Mouse (Mus musculus) spleen, adult 12 weeks (tissue): Measurements from ENCODE around the gene Dgkz.

Experiments used
- DNase-seq: peaks from one replicate; pipeline ENCODE4 v3.0.0; 2022; ENCODE audit warnings: low spot score

The Dgkz gene

GRCm38 (mm10) chr2:91996006-91996405 lies 20.3 kb upstream of the Dgkz start:
- no peak for DNase-seq

GRCm38 (mm10) chr2:91993409-91993808 lies 17.7 kb upstream of the Dgkz start:
- DNase-seq, result no peak

DNA sequence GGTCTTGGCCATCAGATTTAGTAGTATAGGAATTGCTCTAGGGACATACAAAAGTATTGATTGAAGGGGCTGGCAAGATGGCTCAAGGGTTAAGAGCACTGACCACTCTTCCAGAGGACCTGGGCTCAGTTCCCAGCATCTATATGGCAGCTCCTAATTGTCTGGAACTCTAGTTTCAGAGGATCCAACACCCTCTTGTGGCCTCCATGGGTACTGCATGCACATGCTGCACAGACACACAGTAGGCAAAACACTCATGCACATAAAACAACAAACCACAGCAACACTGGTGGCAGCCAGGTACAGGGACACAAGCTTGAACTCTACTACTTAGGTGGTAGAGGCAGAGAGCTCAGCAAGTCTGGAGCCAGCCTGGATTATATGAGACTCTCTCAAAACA lies 14.1 kb upstream of the Dgkz start:
- DNase-seq, result no peak

GRCm38 (mm10) chr2:91987542-91987941 lies 11.9 kb upstream of the Dgkz start:
- DNase-seq, result peak; percentile 65

DNA sequence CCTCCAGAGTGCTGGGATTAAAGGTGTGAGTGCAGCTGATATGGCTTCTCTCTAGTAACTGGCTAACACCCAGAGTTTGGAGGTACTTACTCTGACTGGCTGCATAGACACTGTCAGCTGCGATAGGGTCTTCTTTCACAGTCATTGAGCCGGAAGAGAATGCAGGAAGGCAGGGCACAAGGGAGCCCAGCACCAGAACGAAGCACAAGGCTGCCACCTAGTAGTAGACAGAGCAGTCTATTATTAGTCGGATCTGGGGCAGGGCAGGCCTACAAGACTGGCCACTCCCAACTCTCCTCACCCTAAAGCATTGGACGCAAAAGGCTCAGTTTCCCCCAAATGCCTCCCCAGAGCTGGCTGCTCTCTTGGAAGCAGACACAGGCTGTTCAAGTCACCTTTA lies 10.4 kb upstream of the Dgkz start:
- DNase-seq, result no peak

DNA sequence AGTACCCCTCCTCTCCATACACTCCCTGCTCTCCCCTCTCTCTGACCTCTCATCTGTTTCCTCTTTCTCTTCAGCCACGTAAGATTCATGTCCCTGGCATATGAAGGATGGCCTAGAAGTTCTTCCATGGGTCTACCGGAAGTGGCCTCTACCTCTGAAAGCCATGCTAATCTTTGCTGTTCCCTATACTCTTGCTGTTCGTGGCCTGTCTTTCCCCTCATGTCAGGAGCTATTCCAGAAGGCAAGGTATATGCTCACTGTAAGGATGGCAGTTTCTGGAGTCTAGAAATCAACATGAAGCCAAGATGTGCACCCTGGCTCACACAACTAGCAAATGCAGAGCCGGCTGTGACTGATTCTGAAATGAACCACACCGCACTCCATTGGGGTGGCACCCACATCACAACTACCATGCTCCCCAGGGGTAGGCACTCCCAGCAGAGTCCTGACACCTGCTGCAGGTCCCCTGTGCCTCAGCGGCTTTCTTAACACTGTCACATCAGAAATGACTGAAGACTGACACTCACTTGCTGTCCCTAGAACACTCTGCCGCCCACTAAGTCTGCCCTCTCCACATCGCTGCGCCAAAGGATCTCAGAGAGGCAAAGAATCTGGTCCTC lies 9.4 kb upstream of the Dgkz start:
- DNase-seq, result no peak

DNA sequence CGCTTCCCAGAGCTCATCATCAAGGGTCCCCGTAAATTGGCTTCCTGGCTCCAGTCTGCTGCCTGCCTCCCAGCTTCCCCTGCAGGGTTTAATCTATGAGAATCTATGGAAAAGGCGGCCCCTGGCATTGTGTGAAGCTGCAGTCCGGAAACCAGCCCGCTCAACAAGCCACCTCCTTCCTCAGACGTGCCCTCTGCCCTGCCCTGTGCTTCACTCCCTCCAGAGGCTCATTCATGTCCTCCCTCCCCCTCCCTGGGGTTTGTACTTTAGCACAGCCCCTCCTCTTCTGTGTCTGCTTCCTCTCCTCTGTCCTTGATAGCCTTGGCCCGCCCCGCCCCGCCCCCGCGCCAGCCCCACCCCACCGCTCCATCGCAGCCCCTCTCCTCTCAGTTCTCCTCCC lies 8.8 kb upstream of the Dgkz start:
- peak; percentile 41 for DNase-seq

- no peak for DNase-seq
These were observed 5.2 kb upstream of the Dgkz start for GRCm38 (mm10) chr2:91980830-91981229.

GRCm38 (mm10) chr2:91980245-91980644 lies 4.6 kb upstream of the Dgkz start:
- no peak for DNase-seq

- DNase-seq, result no peak
These were observed 2.9 kb upstream of the Dgkz start for GRCm38 (mm10) chr2:91978547-91978946.

GRCm38 (mm10) chr2:91977960-91978359 lies 2.3 kb upstream of the Dgkz start:
- no peak for DNase-seq

- no peak for DNase-seq
These were observed 2.1 kb downstream of the Dgkz start for GRCm38 (mm10) chr2:91973416-91974135.

DNA sequence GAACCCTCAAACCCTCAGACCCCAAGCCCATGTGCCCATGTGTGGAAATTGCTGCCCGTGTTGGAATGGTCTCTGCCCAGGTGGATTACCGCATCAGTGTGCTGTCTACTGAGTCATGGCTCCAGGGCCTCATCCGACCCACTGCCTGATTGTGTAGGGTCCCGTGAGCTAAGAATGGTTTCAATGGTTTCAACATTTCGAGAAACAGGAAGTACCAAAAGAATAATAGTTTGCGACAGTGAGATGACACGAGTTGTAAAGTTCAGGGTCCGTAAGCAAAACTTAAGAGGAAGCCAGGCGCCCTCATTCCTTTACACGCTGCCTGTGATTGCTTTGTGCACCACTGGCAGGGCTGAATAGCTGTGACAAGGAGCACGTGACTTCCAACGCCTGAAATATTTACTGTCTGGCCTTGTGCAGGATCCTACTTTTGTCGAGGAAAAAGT lies 3.5 kb downstream of the Dgkz start:
- DNase-seq, result no peak

- no peak for DNase-seq
These were observed 4.2 kb downstream of the Dgkz start for GRCm38 (mm10) chr2:91971231-91972097.

GRCm38 (mm10) chr2:91967962-91968361 lies 7.7 kb downstream of the Dgkz start:
- DNase-seq, result no peak

- no peak for DNase-seq
These were observed 9.3 kb downstream of the Dgkz start for GRCm38 (mm10) chr2:91966367-91966766.

- no peak for DNase-seq
These were observed 10.2 kb downstream of the Dgkz start for GRCm38 (mm10) chr2:91965417-91965816.

GRCm38 (mm10) chr2:91964610-91965204 lies 11.0 kb downstream of the Dgkz start:
- no peak for DNase-seq

DNA sequence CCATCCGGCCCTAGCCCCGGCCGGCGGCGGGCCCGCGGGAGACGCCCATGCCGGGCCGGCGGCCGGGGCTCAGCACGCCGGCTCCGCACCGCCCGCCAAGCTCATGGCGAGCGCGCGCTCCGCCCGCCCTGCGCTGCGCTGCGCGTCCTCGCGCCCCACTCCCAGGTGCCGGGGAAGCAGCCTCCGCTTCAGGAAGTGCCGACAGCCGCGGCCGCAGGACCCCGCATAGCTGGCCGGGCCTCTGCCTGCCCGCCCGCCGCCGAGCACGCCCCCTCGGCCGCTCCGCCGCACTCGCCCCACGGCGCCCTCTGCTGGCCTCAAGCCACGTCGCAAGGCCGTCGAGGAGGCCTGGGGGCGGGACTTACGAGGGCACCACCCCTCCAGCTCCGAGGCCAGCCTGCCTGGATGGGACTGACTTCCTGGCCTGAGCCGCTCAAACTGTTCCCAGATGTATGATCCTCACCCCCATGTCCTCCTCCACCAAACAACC lies 12.2 kb downstream of the Dgkz start:
- peak; percentile 89 for DNase-seq

DNA sequence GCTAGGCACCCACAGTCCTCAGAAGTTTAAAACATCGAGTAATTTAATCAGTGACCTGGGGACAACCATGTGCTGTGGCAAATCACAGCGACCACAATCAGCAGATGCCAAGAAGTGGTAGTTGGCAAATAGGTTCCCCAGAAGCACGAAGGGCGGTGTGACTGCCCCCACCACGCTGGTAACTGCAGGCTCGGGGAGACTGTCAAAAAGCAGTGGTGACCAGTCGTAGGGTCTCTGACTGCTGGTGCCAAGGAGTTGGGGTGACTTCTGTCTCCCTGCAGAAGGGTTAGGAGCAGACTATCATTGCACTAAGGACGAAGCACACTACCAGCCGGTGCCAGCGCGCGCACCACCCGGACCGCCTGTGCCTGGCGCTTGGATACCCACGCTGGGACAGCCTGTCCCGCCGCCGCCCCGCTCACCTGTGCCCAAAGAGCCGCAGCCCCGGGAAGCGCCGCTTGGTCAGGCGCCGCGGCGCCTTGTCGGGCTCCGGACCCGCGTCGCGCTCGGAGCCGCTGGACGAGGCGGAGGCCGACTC lies 12.7 kb downstream of the Dgkz start:
- DNase-seq, result no peak

GRCm38 (mm10) chr2:91961901-91962761 lies 13.5 kb downstream of the Dgkz start:
- DNase-seq, result no peak
